Mouse (Mus musculus): Measurements from ENCODE around the gene Serpina3f. TPM values are rescaled to one million over a fixed set of nuclear protein-coding genes. Genes with fewer than 3 reads are reported as not detected.
"Not testable (repeated sequence)": the region's sequence is repeated elsewhere in the genome, so short reads cannot be mapped to it uniquely, and the experiment has no call there.

Serpina3f gene
- polyA plus RNA-seq, 1 experiment from 2014 or later: not detected

GRCm38 (mm10) chr12:104221616-104222015 is 7.3 kb downstream of the Serpina3f start:
- H3K4me1 ChIP-seq (replicated peaks): no peaks in the 10 kb centered on the region
- no peak overlapping the region for H3K4me3 ChIP-seq
- no peaks in the 10 kb centered on the region for H3K36me3 ChIP-seq
- H3K4me2 ChIP-seq: no peak overlapping the region
- 78% methylated on average over 1 of the region's 1 CpGs for WGBS
- H3K27ac ChIP-seq (replicated peaks): no peak overlapping the region
- H3K9ac ChIP-seq: no peak overlapping the region
- no peak for ATAC-seq (ENCODE audit: low read depth)
- no peaks in the 10 kb centered on the region for H3K27me3 ChIP-seq
- H3K9me3 ChIP-seq: no peaks in the 10 kb centered on the region

- ATAC-seq (ENCODE audit: low read depth): no peak
- H3K27ac ChIP-seq (replicated peaks): no peak overlapping the region
- WGBS: 63% methylated on average over 1 of the region's 1 CpGs
- no peak overlapping the region for H3K4me2 ChIP-seq
- H3K27me3 ChIP-seq: no peaks in the 10 kb centered on the region
- no peak overlapping the region for H3K9ac ChIP-seq
- no peaks in the 10 kb centered on the region for H3K36me3 ChIP-seq
- no peaks in the 10 kb centered on the region for H3K4me1 ChIP-seq (replicated peaks)
- H3K9me3 ChIP-seq: no peaks in the 10 kb centered on the region
- H3K4me3 ChIP-seq: no peak overlapping the region
Observed at GRCm38 (mm10) chr12:104223690-104224089, 9.3 kb downstream of the Serpina3f start.

- WGBS: 68% methylated on average over 7 of the region's 7 CpGs
- ATAC-seq (ENCODE audit: low read depth): no peak
Observed at GRCm38 (mm10) chr12:104224598-104225300, 10.4 kb downstream of the Serpina3f start.

GRCm38 (mm10) chr12:104230762-104231161 is 16.4 kb downstream of the Serpina3f start:
- Histone ChIP-seq H3K9me3 (no peaks in the 10 kb centered on the region), H3K4me3 (no peak overlapping the region), H3K4me2 (no peak overlapping the region), H3K36me3 (no peaks in the 10 kb centered on the region), H3K27ac (replicated peaks) (no peak overlapping the region), H3K4me1 (replicated peaks) (no peaks in the 10 kb centered on the region), H3K9ac (no peak overlapping the region), H3K27me3 (no peaks in the 10 kb centered on the region)
- ATAC-seq (ENCODE audit: low read depth): no peak
- 83% methylated on average over 2 of the region's 2 CpGs for WGBS

More at GRCm38 (mm10) chr12:104224598-104225300, 10.4 kb downstream of the Serpina3f start:
- no peak overlapping the region for H3K4me2 ChIP-seq
- H3K4me1 ChIP-seq (replicated peaks): no peaks in the 10 kb centered on the region
- H3K9me3 ChIP-seq: no peaks in the 10 kb centered on the region
- H3K27ac ChIP-seq (replicated peaks): no peak overlapping the region
- H3K36me3 ChIP-seq: no peaks in the 10 kb centered on the region
- H3K9ac ChIP-seq: no peak overlapping the region
- H3K27me3 ChIP-seq: no peaks in the 10 kb centered on the region
- no peak overlapping the region for H3K4me3 ChIP-seq

GRCm38 (mm10) chr12:104235915-104236314 is 21.6 kb downstream of the Serpina3f start, which contains the start of gene Serpina3g:
Gene Serpina3g (plus strand): TSS chr12:104236245.
- Histone ChIP-seq H3K4me2 (no peak within 1 kb of the TSS), H3K9me3 (no peaks in the 10 kb centered on the region), H3K27me3 (no peaks in the 10 kb centered on the region), H3K36me3 (no peaks in the 10 kb centered on the region), H3K9ac (no peak within 1 kb of the TSS), H3K27ac (replicated peaks) (no peak within 1 kb of the TSS), H3K4me1 (replicated peaks) (no peaks in the 10 kb centered on the region), H3K4me3 (no peak within 1 kb of the TSS)
- no peak for ATAC-seq (ENCODE audit: low read depth)
- 69% methylated on average over 5 of the region's 5 CpGs for WGBS

GRCm38 (mm10) chr12:104238048-104238447 is 23.7 kb downstream of the Serpina3f start:
- not testable (repeated sequence) for H3K27ac ChIP-seq (replicated peaks); H3K4me1 ChIP-seq (replicated peaks); H3K4me2 ChIP-seq; H3K36me3 ChIP-seq; ATAC-seq (ENCODE audit: low read depth); H3K4me3 ChIP-seq; H3K9ac ChIP-seq; H3K27me3 ChIP-seq; H3K9me3 ChIP-seq
- WGBS: 81% methylated on average over 1 of the region's 1 CpGs

- Histone ChIP-seq H3K4me2 (no peak overlapping the region), H3K4me1 (replicated peaks) (peaks cover 16% of the 10 kb centered on the region), H3K36me3 (no peaks in the 10 kb centered on the region), H3K27me3 (no peaks in the 10 kb centered on the region), H3K27ac (replicated peaks) (no peak overlapping the region), H3K9ac (no peak overlapping the region), H3K9me3 (no peaks in the 10 kb centered on the region), H3K4me3 (no peak overlapping the region)
- no peak for ATAC-seq (ENCODE audit: low read depth)
Observed at GRCm38 (mm10) chr12:104243307-104243706, 29.0 kb downstream of the Serpina3f start.

- H3K9ac ChIP-seq: no peak overlapping the region
- H3K4me2 ChIP-seq: no peak overlapping the region
- no peak for ATAC-seq (ENCODE audit: low read depth)
- H3K36me3 ChIP-seq: no peaks in the 10 kb centered on the region
- H3K9me3 ChIP-seq: no peaks in the 10 kb centered on the region
- no peaks in the 10 kb centered on the region for H3K27me3 ChIP-seq
- H3K4me3 ChIP-seq: no peak overlapping the region
- H3K27ac ChIP-seq (replicated peaks): no peak overlapping the region
- H3K4me1 ChIP-seq (replicated peaks): peaks cover 18% of the 10 kb centered on the region
- 81% methylated on average over 1 of the region's 1 CpGs for WGBS
Observed at GRCm38 (mm10) chr12:104245092-104245491, 30.7 kb downstream of the Serpina3f start.

- H3K36me3 ChIP-seq: no peaks in the 10 kb centered on the region
- H3K9me3 ChIP-seq: no peaks in the 10 kb centered on the region
- no peaks in the 10 kb centered on the region for H3K27me3 ChIP-seq
- no peak overlapping the region for H3K4me2 ChIP-seq
- no peak overlapping the region for H3K27ac ChIP-seq (replicated peaks)
- H3K9ac ChIP-seq: no peak overlapping the region
- 72% methylated on average over 3 of the region's 3 CpGs for WGBS
- ATAC-seq (ENCODE audit: low read depth): no peak
- H3K4me1 ChIP-seq (replicated peaks): peaks cover 18% of the 10 kb centered on the region
- H3K4me3 ChIP-seq: no peak overlapping the region
Observed at GRCm38 (mm10) chr12:104245595-104245994, 31.3 kb downstream of the Serpina3f start.

- H3K4me1 ChIP-seq (replicated peaks): peaks cover 18% of the 10 kb centered on the region
- no peak overlapping the region for H3K4me3 ChIP-seq
- H3K36me3 ChIP-seq: no peaks in the 10 kb centered on the region
- no peaks in the 10 kb centered on the region for H3K9me3 ChIP-seq
- no peak overlapping the region; the same call in 1 of the 2 replicates for H3K9ac ChIP-seq
- peak overlapping the region; percentile 65 for H3K27ac ChIP-seq (replicated peaks)
- no peak overlapping the region for H3K4me2 ChIP-seq
- no peaks in the 10 kb centered on the region for H3K27me3 ChIP-seq
- ATAC-seq (ENCODE audit: low read depth): peak; percentile 82
Observed at GRCm38 (mm10) chr12:104247553-104248002, 33.2 kb downstream of the Serpina3f start.

- peak; percentile 13; the same call in 1 of the 2 replicates for ATAC-seq (ENCODE audit: low read depth)
Observed at GRCm38 (mm10) chr12:104248231-104248630, 33.9 kb downstream of the Serpina3f start.

GRCm38 (mm10) chr12:104261041-104261440 is 46.7 kb downstream of the Serpina3f start:
- H3K4me2 ChIP-seq: no peak overlapping the region
- H3K27ac ChIP-seq (replicated peaks): no peak overlapping the region
- no peaks in the 10 kb centered on the region for H3K36me3 ChIP-seq
- no peaks in the 10 kb centered on the region for H3K27me3 ChIP-seq
- ATAC-seq (ENCODE audit: low read depth): no peak
- no peak overlapping the region for H3K9ac ChIP-seq
- no peaks in the 10 kb centered on the region for H3K9me3 ChIP-seq
- H3K4me1 ChIP-seq (replicated peaks): no peaks in the 10 kb centered on the region
- 44% methylated on average over 3 of the region's 3 CpGs for WGBS
- no peak overlapping the region for H3K4me3 ChIP-seq

More at GRCm38 (mm10) chr12:104248231-104248630, 33.9 kb downstream of the Serpina3f start:
- Histone ChIP-seq H3K9me3 (no peaks in the 10 kb centered on the region), H3K27ac (replicated peaks) (peak overlapping the region; percentile 65), H3K4me3 (no peak overlapping the region), H3K9ac (no peak overlapping the region; the same call in 1 of the 2 replicates), H3K36me3 (no peaks in the 10 kb centered on the region), H3K27me3 (no peaks in the 10 kb centered on the region), H3K4me2 (no peak overlapping the region), H3K4me1 (replicated peaks) (peaks cover 18% of the 10 kb centered on the region)
- 63% methylated on average over 3 of the region's 3 CpGs for WGBS

- Histone ChIP-seq H3K4me1 (replicated peaks) (no peaks in the 10 kb centered on the region), H3K9me3 (no peaks in the 10 kb centered on the region), H3K4me3 (no peak within 1 kb of the TSS), H3K9ac (no peak within 1 kb of the TSS), H3K4me2 (no peak within 1 kb of the TSS), H3K36me3 (no peaks in the 10 kb centered on the region), H3K27ac (replicated peaks) (no peak within 1 kb of the TSS), H3K27me3 (no peaks in the 10 kb centered on the region)
- ATAC-seq (ENCODE audit: low read depth): no peak
Observed at GRCm38 (mm10) chr12:104262863-104263262, 48.5 kb downstream of the Serpina3f start, which contains the start of gene Serpina3i. Gene Serpina3i (plus strand): TSS chr12:104263122.

All from neural tube, embryonic 13.5 days (tissue).